Mouse (Mus musculus): ENCODE data around the gene Pga5. TPM values are rescaled to one million over a fixed set of nuclear protein-coding genes. Genes with fewer than 3 reads are reported as not detected.

The Pga5 gene
- polyA plus RNA-seq, 1 experiment from 2014 or later, result not detected

DNA sequence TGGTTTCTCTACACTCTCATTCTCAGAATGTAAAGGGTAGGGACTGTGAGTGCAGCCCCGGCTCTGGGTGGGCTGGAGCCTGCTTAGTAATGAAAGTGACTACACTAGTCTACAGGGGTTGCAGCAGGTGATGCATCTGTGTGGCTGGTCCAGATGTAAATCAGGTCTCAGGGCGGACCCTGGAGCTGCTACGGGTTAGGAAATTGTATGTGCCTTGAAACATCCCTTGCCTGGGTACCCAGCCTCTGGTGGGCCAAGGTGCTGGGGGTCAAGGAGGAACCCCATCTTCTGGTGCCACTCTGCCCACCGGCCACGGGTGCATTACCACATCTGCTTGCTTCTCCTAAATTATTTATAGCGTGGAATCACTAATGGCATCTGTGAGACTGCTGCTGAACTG is 36.3 kb upstream of the Pga5 start:
- peaks cover 28% of the 10 kb centered on the region for H3K4me1 ChIP-seq
- H3K27me3 ChIP-seq (replicated peaks), result no peaks in the 10 kb centered on the region
- H3K4me3 ChIP-seq, result no peak overlapping the region
- no peak overlapping the region for H3K9ac ChIP-seq
- no peak overlapping the region for H3K27ac ChIP-seq (replicated peaks)
- no peaks in the 10 kb centered on the region for H3K9me3 ChIP-seq
- 86% methylated on average over 6 of the region's 6 CpGs for WGBS
- no peak for ATAC-seq (ENCODE audit: extremely low read depth, insufficient number of reproducible peaks, low FRiP score, low TSS enrichment)
- peaks cover 45% of the 10 kb centered on the region for H3K36me3 ChIP-seq
- no peak overlapping the region for H3K4me2 ChIP-seq

GRCm38 (mm10) chr19:10713551-10713950 is 35.7 kb upstream of the Pga5 start:
- no peak for ATAC-seq (ENCODE audit: extremely low read depth, insufficient number of reproducible peaks, low FRiP score, low TSS enrichment)
- Histone ChIP-seq H3K4me2 (no peak overlapping the region), H3K36me3 (peaks cover 50% of the 10 kb centered on the region), H3K9ac (no peak overlapping the region), H3K4me3 (no peak overlapping the region), H3K27ac (replicated peaks) (no peak overlapping the region), H3K27me3 (replicated peaks) (no peaks in the 10 kb centered on the region), H3K9me3 (no peaks in the 10 kb centered on the region), H3K4me1 (peaks cover 35% of the 10 kb centered on the region)
- 90% methylated on average over 10 of the region's 10 CpGs for WGBS

DNA sequence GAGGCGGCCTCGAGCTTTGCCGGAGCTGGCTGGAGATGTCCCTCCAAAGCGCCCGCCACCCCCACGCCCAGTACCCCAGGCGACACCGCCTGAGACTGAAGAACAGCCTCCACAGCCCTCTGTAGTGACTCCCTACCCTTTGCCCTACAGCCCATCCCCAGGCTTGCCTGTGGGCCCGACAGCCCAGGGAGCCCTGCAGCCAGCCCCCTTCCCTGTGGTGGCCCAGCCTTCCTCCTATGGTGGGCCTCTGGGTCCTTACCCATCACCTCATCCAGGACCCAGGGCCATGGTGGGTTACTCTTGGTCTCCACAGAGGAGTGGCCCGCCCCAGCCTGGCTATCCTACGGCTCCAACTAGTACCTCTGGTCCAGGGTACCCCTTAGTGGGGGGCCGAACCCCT is 34.8 kb upstream of the Pga5 start:
- no peak overlapping the region for H3K4me2 ChIP-seq
- peaks cover 59% of the 10 kb centered on the region for H3K36me3 ChIP-seq
- no peaks in the 10 kb centered on the region for H3K9me3 ChIP-seq
- H3K4me1 ChIP-seq, result peaks cover 31% of the 10 kb centered on the region
- no peak overlapping the region for H3K4me3 ChIP-seq
- H3K27me3 ChIP-seq (replicated peaks), result no peaks in the 10 kb centered on the region
- ATAC-seq (ENCODE audit: extremely low read depth, insufficient number of reproducible peaks, low FRiP score, low TSS enrichment), result no peak
- H3K9ac ChIP-seq, result no peak overlapping the region
- no peak overlapping the region for H3K27ac ChIP-seq (replicated peaks)
- 91% methylated on average over 12 of the region's 12 CpGs for WGBS

DNA sequence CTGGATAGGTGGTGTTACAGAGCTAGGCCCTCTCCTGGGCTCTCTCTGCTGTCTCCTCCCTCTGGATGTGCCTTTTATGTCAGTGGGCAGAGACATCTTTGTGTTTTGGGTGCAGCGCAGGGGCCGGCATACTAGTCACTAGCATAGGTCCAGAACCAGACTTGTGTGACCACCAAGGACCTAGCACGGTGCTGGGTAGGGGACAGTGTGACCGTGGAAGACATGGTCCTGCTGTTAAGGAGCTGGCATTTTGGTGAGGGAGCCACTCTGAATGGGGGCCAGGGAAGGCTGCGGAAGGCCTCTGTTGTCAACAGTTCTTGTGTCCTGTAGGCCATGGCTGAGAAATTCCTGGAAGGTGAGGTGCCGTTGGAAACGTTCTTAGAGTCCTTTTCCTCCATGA is 34.3 kb upstream of the Pga5 start:
- Histone ChIP-seq H3K4me1 (peaks cover 35% of the 10 kb centered on the region), H3K4me2 (no peak overlapping the region), H3K9me3 (no peaks in the 10 kb centered on the region), H3K4me3 (no peak overlapping the region), H3K27ac (replicated peaks) (no peak overlapping the region), H3K9ac (no peak overlapping the region), H3K27me3 (replicated peaks) (no peaks in the 10 kb centered on the region), H3K36me3 (peaks cover 64% of the 10 kb centered on the region)
- 92% methylated on average over 7 of the region's 7 CpGs for WGBS
- no peak for ATAC-seq (ENCODE audit: extremely low read depth, insufficient number of reproducible peaks, low FRiP score, low TSS enrichment)

- H3K9ac ChIP-seq, result peak overlapping the region; percentile 66; the same call in 1 of the 2 replicates
- H3K36me3 ChIP-seq, result peaks cover 76% of the 10 kb centered on the region
- no peaks in the 10 kb centered on the region for H3K27me3 ChIP-seq (replicated peaks)
- ATAC-seq (ENCODE audit: extremely low read depth, insufficient number of reproducible peaks, low FRiP score, low TSS enrichment), result no peak
- H3K9me3 ChIP-seq, result no peaks in the 10 kb centered on the region
- 88% methylated on average over 4 of the region's 4 CpGs for WGBS
- no peak overlapping the region for H3K4me3 ChIP-seq
- peak overlapping the region; percentile 96 for H3K27ac ChIP-seq (replicated peaks)
- peaks cover 44% of the 10 kb centered on the region for H3K4me1 ChIP-seq
- no peak overlapping the region for H3K4me2 ChIP-seq
Measured at GRCm38 (mm10) chr19:10710751-10711150, 32.9 kb upstream of the Pga5 start.

GRCm38 (mm10) chr19:10710088-10710511 is 32.2 kb upstream of the Pga5 start:
- WGBS, result 67% methylated on average over 9 of the region's 9 CpGs
- Histone ChIP-seq H3K4me1 (peaks cover 50% of the 10 kb centered on the region), H3K4me2 (peak overlapping the region; percentile 31; the same call in 1 of the 2 replicates), H3K27ac (replicated peaks) (peak overlapping the region; percentile 96), H3K9me3 (no peaks in the 10 kb centered on the region), H3K27me3 (replicated peaks) (no peaks in the 10 kb centered on the region), H3K4me3 (no peak overlapping the region), H3K36me3 (peaks cover 76% of the 10 kb centered on the region), H3K9ac (peak overlapping the region; percentile 66; the same call in 1 of the 2 replicates)
- ATAC-seq (ENCODE audit: extremely low read depth, insufficient number of reproducible peaks, low FRiP score, low TSS enrichment), result peak; percentile 3; the same call in 1 of the 2 replicates

GRCm38 (mm10) chr19:10709360-10710087 is 31.7 kb upstream of the Pga5 start:
- Histone ChIP-seq H3K27ac (replicated peaks) (peak overlapping the region; percentile 96), H3K4me2 (peak overlapping the region; percentile 31; the same call in 1 of the 2 replicates), H3K36me3 (peaks cover 76% of the 10 kb centered on the region), H3K9me3 (no peaks in the 10 kb centered on the region), H3K27me3 (replicated peaks) (no peaks in the 10 kb centered on the region), H3K4me3 (no peak overlapping the region), H3K4me1 (peaks cover 55% of the 10 kb centered on the region), H3K9ac (peak overlapping the region; percentile 66)
- ATAC-seq (ENCODE audit: extremely low read depth, insufficient number of reproducible peaks, low FRiP score, low TSS enrichment), result peak; percentile 65; the same call in 1 of the 2 replicates
- 14% methylated on average over 8 of the region's 8 CpGs for WGBS

- no peaks in the 10 kb centered on the region for H3K27me3 ChIP-seq (replicated peaks)
- H3K9me3 ChIP-seq, result no peaks in the 10 kb centered on the region
- peaks cover 70% of the 10 kb centered on the region for H3K36me3 ChIP-seq
- peaks cover 58% of the 10 kb centered on the region for H3K4me1 ChIP-seq
- peak overlapping the region; percentile 96 for H3K27ac ChIP-seq (replicated peaks)
- ATAC-seq (ENCODE audit: extremely low read depth, insufficient number of reproducible peaks, low FRiP score, low TSS enrichment), result no peak
- 63% methylated on average over 6 of the region's 6 CpGs for WGBS
- no peak overlapping the region for H3K4me3 ChIP-seq
- peak overlapping the region; percentile 66 for H3K9ac ChIP-seq
- H3K4me2 ChIP-seq, result 0 out of 2 replicates have a peak overlapping the region, but pooled peaks have one; percentile 16
Measured at GRCm38 (mm10) chr19:10708900-10709299, 31.0 kb upstream of the Pga5 start.

- peaks cover 60% of the 10 kb centered on the region for H3K36me3 ChIP-seq
- H3K9ac ChIP-seq, result no peak overlapping the region
- H3K4me2 ChIP-seq, result no peak overlapping the region
- peaks cover 58% of the 10 kb centered on the region for H3K4me1 ChIP-seq
- no peaks in the 10 kb centered on the region for H3K9me3 ChIP-seq
- no peak overlapping the region for H3K4me3 ChIP-seq
- 76% methylated on average over 1 of the region's 1 CpGs for WGBS
- no peaks in the 10 kb centered on the region for H3K27me3 ChIP-seq (replicated peaks)
- ATAC-seq (ENCODE audit: extremely low read depth, insufficient number of reproducible peaks, low FRiP score, low TSS enrichment), result no peak
- peak overlapping the region; percentile 96; the same call in 1 of the 2 replicates for H3K27ac ChIP-seq (replicated peaks)
Measured at GRCm38 (mm10) chr19:10707881-10708280, 30.0 kb upstream of the Pga5 start.

DNA sequence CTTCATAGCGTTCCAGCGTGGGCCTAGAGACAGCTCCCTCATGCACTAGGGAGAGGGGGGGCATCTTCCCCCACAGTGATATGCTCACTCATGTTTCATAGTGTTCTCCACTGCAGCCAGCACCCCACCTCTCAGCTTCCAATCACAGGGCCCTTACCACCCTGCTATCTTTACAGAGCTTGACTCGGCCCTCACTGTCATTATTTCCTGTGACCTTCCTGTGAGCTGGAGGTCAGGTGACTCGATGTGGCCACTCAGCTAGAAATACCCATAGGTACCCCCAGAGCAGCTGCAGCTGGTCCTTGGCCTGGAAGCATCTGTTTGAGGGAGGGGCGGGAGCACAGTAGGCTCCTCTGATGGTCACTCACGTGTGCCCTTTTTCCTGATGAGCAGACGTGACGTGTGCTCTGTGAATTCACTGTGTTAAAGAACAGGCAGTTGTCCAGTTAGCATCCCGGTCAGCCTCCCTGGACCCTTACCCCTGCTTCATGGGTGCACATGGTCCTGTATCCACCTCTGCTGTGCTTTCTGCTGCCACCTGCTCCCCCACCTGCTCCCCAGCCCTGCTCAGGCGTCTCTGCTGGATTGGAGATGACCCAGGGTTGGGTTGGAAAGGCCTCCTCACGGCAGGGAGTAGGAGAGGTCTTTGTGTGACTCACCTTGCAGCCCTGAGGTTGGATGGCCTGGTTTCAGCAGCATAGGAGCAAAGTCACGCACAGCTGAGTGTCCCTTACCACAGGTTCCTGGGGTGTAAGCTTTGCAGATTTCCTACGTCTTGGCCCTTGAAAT is 29.4 kb upstream of the Pga5 start:
- Histone ChIP-seq H3K4me3 (no peak overlapping the region), H3K9ac (peak overlapping the region; percentile 62), H3K27ac (replicated peaks) (no peak overlapping the region), H3K36me3 (peaks cover 54% of the 10 kb centered on the region), H3K27me3 (replicated peaks) (no peaks in the 10 kb centered on the region), H3K4me1 (peaks cover 58% of the 10 kb centered on the region), H3K9me3 (no peaks in the 10 kb centered on the region), H3K4me2 (no peak overlapping the region)
- 62% methylated on average over 13 of the region's 13 CpGs for WGBS
- no peak for ATAC-seq (ENCODE audit: extremely low read depth, insufficient number of reproducible peaks, low FRiP score, low TSS enrichment)

GRCm38 (mm10) chr19:10703470-10703869 is 25.6 kb upstream of the Pga5 start:
- H3K27ac ChIP-seq (replicated peaks), result no peak overlapping the region
- H3K4me2 ChIP-seq, result no peak overlapping the region
- 88% methylated on average over 8 of the region's 8 CpGs for WGBS
- H3K9ac ChIP-seq, result no peak overlapping the region
- no peak for ATAC-seq (ENCODE audit: extremely low read depth, insufficient number of reproducible peaks, low FRiP score, low TSS enrichment)
- H3K4me1 ChIP-seq, result peaks cover 70% of the 10 kb centered on the region
- no peaks in the 10 kb centered on the region for H3K9me3 ChIP-seq
- H3K27me3 ChIP-seq (replicated peaks), result no peaks in the 10 kb centered on the region
- no peak overlapping the region for H3K4me3 ChIP-seq
- peaks cover 25% of the 10 kb centered on the region for H3K36me3 ChIP-seq
